Mouse (Mus musculus) kidney, embryonic 14.5 days (tissue): ENCODE results near the gene Pax8. TPM values are rescaled to one million over a fixed set of nuclear protein-coding genes. Genes with fewer than 3 reads are reported as not detected.

Source experiments
- ATAC-seq: fragments of 200-750 bp; cut with Nextera tagmentation; 2 replicates; pipeline ENCODE4 v1.8.0; 2017; ENCODE audit warnings: moderate number of reproducible peaks, mild to moderate bottlenecking, moderate TSS enrichment, moderate library complexity; ENCODE audit not compliant: low FRiP score, low TSS enrichment
- H3K27ac ChIP-seq: fragments of 300-500 bp; sonication (generic); 2 replicates; pipeline ENCODE4 v1.5.1; 2014; ENCODE audit warnings: low read depth, mild to moderate bottlenecking, low read length, moderate library complexity, mixed read lengths
- H3K27me3 ChIP-seq: fragments of 300-500 bp; sonication (generic); 2 replicates; pipeline ENCODE4 v1.6.1; 2014; ENCODE audit warnings: mild to moderate bottlenecking, low read length; ENCODE audit not compliant: control insufficient read depth, insufficient read depth
- H3K36me3 ChIP-seq: fragments of 300-500 bp; sonication (generic); 2 replicates; pipeline ENCODE4 v1.6.1; 2014; ENCODE audit warnings: low read length, mixed read lengths; ENCODE audit not compliant: control insufficient read depth, insufficient read depth
- H3K4me1 ChIP-seq: fragments of 300-500 bp; sonication (generic); 2 replicates; pipeline ENCODE4 v1.6.1; 2014; ENCODE audit warnings: low read length, mixed read lengths; ENCODE audit not compliant: control insufficient read depth, insufficient read depth
- H3K4me2 ChIP-seq: fragments of 300-500 bp; sonication (generic); replicated peaks from 2 replicates; pipeline ENCODE4 v1.6.1; 2014; ENCODE audit warnings: low read depth, mild to moderate bottlenecking, low read length
- H3K4me3 ChIP-seq: fragments of 300-500 bp; sonication (generic); 2 replicates; pipeline ENCODE4 v1.5.1; 2014; ENCODE audit warnings: mild to moderate bottlenecking, low read length
- H3K9ac ChIP-seq: fragments of 300-500 bp; sonication (generic); 2 replicates; pipeline ENCODE4 v1.6.1; 2014; ENCODE audit warnings: low read depth, mild to moderate bottlenecking, low read length, moderate library complexity
- H3K9me3 ChIP-seq: fragments of 300-500 bp; sonication (generic); 2 replicates; pipeline ENCODE4 v1.6.1; 2016; ENCODE audit warnings: low read length; ENCODE audit not compliant: control insufficient read depth
- WGBS: fragments of 180-500 bp; shearing (Covaris S2); extraction: QIAGEN DNeasy Blood & Tissue Kit; methylation state at CpG from one replicate; pipeline ENCODE4 v1.1.7; 2014; 5-methylcytosine and 5-hydroxymethylcytosine counted together
- polyA plus RNA-seq: library from polyadenylated mRNA; unstranded; fragments of >200 nt; fragmentation: Nextera tagmentation; extraction: Ambion mirVana; gene quantifications from 2 replicates; pipeline ENCODE4 v1.2.1, GENCODE M21; 2014

Gene Pax8
- polyA plus RNA-seq, result 89.8 and 140 TPM in 2 replicates

- Histone ChIP-seq H3K4me3 (peak within 1 kb of the TSS; percentile 62), H3K27me3 (peaks cover 23% of the 10 kb centered on the region)
- peak; percentile 91 for ATAC-seq
Measured at GRCm38 (mm10) chr2:24475420-24475819, at the start of gene Pax8. Pax8 (minus strand) TSS chr2:24475599.

GRCm38 (mm10) chr2:24521430-24522226 is 46.2 kb upstream of the Pax8 start:
- Histone ChIP-seq H3K27me3 (no peaks in the 10 kb centered on the region), H3K9me3 (no peaks in the 10 kb centered on the region), H3K36me3 (no peaks in the 10 kb centered on the region), H3K27ac (peak overlapping the region; percentile 87), H3K4me2 (peak overlapping the region; percentile 62), H3K4me3 (peak overlapping the region; percentile 45), H3K9ac (peak overlapping the region; percentile 43; the same call in 1 of the 2 replicates), H3K4me1 (peaks cover 15% of the 10 kb centered on the region)
- peak; percentile 96 for ATAC-seq
- under 1% methylated on average over 31 of the region's 33 CpGs for WGBS

More at GRCm38 (mm10) chr2:24475420-24475819, at the start of gene Pax8:
- 21% methylated on average over 9 of the region's 9 CpGs for WGBS
- H3K4me2 ChIP-seq, result peak within 1 kb of the TSS; percentile 47
- H3K9ac ChIP-seq, result peak within 1 kb of the TSS; percentile 83
- H3K4me1 ChIP-seq, result peaks cover 10% of the 10 kb centered on the region
- H3K36me3 ChIP-seq, result no peaks in the 10 kb centered on the region
- no peaks in the 10 kb centered on the region for H3K9me3 ChIP-seq
- H3K27ac ChIP-seq, result peak within 1 kb of the TSS; percentile 85

GRCm38 (mm10) chr2:24520576-24521272 is 45.3 kb upstream of the Pax8 start:
- Histone ChIP-seq H3K27me3 (no peaks in the 10 kb centered on the region), H3K36me3 (no peaks in the 10 kb centered on the region), H3K27ac (peak overlapping the region; percentile 87; the same call in 1 of the 2 replicates), H3K4me2 (peak overlapping the region; percentile 62), H3K4me1 (peaks cover 15% of the 10 kb centered on the region), H3K9me3 (no peaks in the 10 kb centered on the region), H3K9ac (peak overlapping the region; percentile 43; the same call in 1 of the 2 replicates), H3K4me3 (peak overlapping the region; percentile 45)
- WGBS, result 24% methylated on average over 9 of the region's 9 CpGs
- 0 out of 2 replicates have a peak, but pooled peaks have one; percentile 29 for ATAC-seq

DNA sequence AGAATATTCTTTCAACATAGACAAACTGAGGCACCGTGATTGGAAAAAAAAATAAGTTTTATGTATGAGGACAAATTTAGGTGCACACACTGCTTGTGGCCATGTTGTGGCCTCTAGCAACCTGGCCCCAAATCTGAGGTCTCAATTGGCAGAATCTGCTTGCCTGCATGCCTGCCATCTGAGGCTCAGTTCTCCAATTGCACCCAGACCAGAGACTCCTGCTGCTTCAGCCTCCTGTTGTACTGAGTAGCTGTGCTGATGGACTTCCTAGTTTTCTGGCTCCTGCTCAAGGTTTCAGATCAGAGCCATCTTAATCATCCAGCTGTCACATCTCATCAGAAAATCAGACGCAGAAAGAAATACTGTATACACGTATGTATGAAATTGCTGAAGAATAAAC is 41.5 kb upstream of the Pax8 start:
- Histone ChIP-seq H3K9me3 (no peaks in the 10 kb centered on the region), H3K9ac (no peak overlapping the region), H3K27ac (no peak overlapping the region), H3K4me3 (no peak overlapping the region), H3K27me3 (no peaks in the 10 kb centered on the region), H3K36me3 (no peaks in the 10 kb centered on the region), H3K4me1 (peaks cover 11% of the 10 kb centered on the region), H3K4me2 (no peak overlapping the region)
- ATAC-seq, result no peak
- 80% methylated on average over 3 of the region's 3 CpGs for WGBS

- Histone ChIP-seq H3K4me1 (peaks cover 12% of the 10 kb centered on the region), H3K27me3 (no peaks in the 10 kb centered on the region), H3K4me3 (no peak overlapping the region), H3K36me3 (no peaks in the 10 kb centered on the region), H3K4me2 (no peak overlapping the region), H3K27ac (no peak overlapping the region), H3K9me3 (no peaks in the 10 kb centered on the region), H3K9ac (no peak overlapping the region)
- WGBS, result 88% methylated on average over 3 of the region's 3 CpGs
- no peak for ATAC-seq
Measured at GRCm38 (mm10) chr2:24507359-24507758, 32.0 kb upstream of the Pax8 start.

GRCm38 (mm10) chr2:24502963-24503471 is 27.6 kb upstream of the Pax8 start:
- H3K4me3 ChIP-seq, result no peak overlapping the region
- no peak overlapping the region for H3K9ac ChIP-seq
- no peak overlapping the region for H3K4me2 ChIP-seq
- H3K27me3 ChIP-seq, result no peaks in the 10 kb centered on the region
- H3K9me3 ChIP-seq, result no peaks in the 10 kb centered on the region
- no peaks in the 10 kb centered on the region for H3K36me3 ChIP-seq
- H3K4me1 ChIP-seq, result peaks cover 30% of the 10 kb centered on the region
- ATAC-seq, result peak; percentile 66
- H3K27ac ChIP-seq, result no peak overlapping the region
- 34% methylated on average over 5 of the region's 5 CpGs for WGBS

- H3K27ac ChIP-seq, result no peak overlapping the region
- no peak overlapping the region for H3K4me2 ChIP-seq
- 0 out of 2 replicates have a peak, but pooled peaks have one; percentile 17 for ATAC-seq
- no peaks in the 10 kb centered on the region for H3K27me3 ChIP-seq
- H3K4me3 ChIP-seq, result no peak overlapping the region
- H3K4me1 ChIP-seq, result peaks cover 30% of the 10 kb centered on the region
- no peaks in the 10 kb centered on the region for H3K9me3 ChIP-seq
- no peak overlapping the region for H3K9ac ChIP-seq
- no peaks in the 10 kb centered on the region for H3K36me3 ChIP-seq
- 40% methylated on average over 2 of the region's 2 CpGs for WGBS
Measured at GRCm38 (mm10) chr2:24500921-24501320, 25.5 kb upstream of the Pax8 start.

- Histone ChIP-seq H3K9me3 (no peaks in the 10 kb centered on the region), H3K4me1 (no peaks in the 10 kb centered on the region), H3K27ac (no peak overlapping the region), H3K4me3 (no peak overlapping the region), H3K4me2 (no peak overlapping the region), H3K27me3 (no peaks in the 10 kb centered on the region), H3K36me3 (no peaks in the 10 kb centered on the region), H3K9ac (no peak overlapping the region)
- 38% methylated on average over 6 of the region's 6 CpGs for WGBS
- peak; percentile 68 for ATAC-seq
Measured at GRCm38 (mm10) chr2:24490564-24490963, 15.2 kb upstream of the Pax8 start.
